Mouse (Mus musculus) ES-E14 (cell line): ENCODE data around the gene Twf2. TPM values are rescaled to one million over a fixed set of nuclear protein-coding genes. Genes with fewer than 3 reads are reported as not detected.

Experiments used
- DNase-seq: peaks from one replicate; pipeline ENCODE4 v3.0.0-alpha.2; 2013; ENCODE audit warnings: low read depth, low spot score
- H3K27ac ChIP-seq: 2 replicates; pipeline ENCODE4 v1.5.1; 2012; ENCODE audit warnings: low read depth, mild to moderate bottlenecking, low read length, moderate library complexity, mixed read lengths; ENCODE audit not compliant: poor library complexity, insufficient read depth, severe bottlenecking
- H3K36me3 ChIP-seq: 2 replicates; pipeline ENCODE4 v1.6.1; 2012; ENCODE audit warnings: mild to moderate bottlenecking, low read length, moderate library complexity, mixed read lengths; ENCODE audit not compliant: control insufficient read depth, poor library complexity, insufficient read depth, severe bottlenecking
- H3K4me1 ChIP-seq, 2 experiments: fragments of 150-350 bp in 1 of 2; sonication (generic) in 1 of 2; 2 replicates each; pipeline ENCODE4 v1.6.1; 2012; ENCODE audit warnings: low read length in 2 of 2, mild to moderate bottlenecking in 1 of 2, mixed read lengths in 1 of 2; ENCODE audit not compliant: control insufficient read depth in 2 of 2, insufficient read depth in 2 of 2, poor library complexity in 1 of 2
- H3K4me3 ChIP-seq, 2 experiments: fragments of 150-350 bp in 1 of 2; sonication (generic) in 1 of 2; 2 replicates each; pipeline ENCODE4 v1.5.1; 2012; ENCODE audit warnings: low read length in 2 of 2, low read depth in 1 of 2, mild to moderate bottlenecking in 1 of 2, mixed read lengths in 1 of 2; ENCODE audit not compliant: insufficient read depth in 1 of 2, poor library complexity in 1 of 2, severe bottlenecking in 1 of 2
- H3K9ac ChIP-seq: 2 replicates; pipeline ENCODE4 v1.6.1; 2012; ENCODE audit warnings: low read depth, mild to moderate bottlenecking, low read length, mixed read lengths; ENCODE audit not compliant: poor library complexity, insufficient read depth, severe bottlenecking
- H3K9me3 ChIP-seq: fragments of 150-350 bp; sonication (generic); 2 replicates; pipeline ENCODE4 v1.6.1; 2012; ENCODE audit warnings: low read depth, mild to moderate bottlenecking, low read length; ENCODE audit not compliant: control insufficient read depth, insufficient read depth
- CHD2 ChIP-seq: IDR thresholded peaks from 2 replicates; pipeline ENCODE4 v1.6.1; 2014; ENCODE audit warnings: mild to moderate bottlenecking, low read depth, low read length, inconsistent platforms
- HCFC1 ChIP-seq: IDR thresholded peaks from 2 replicates; pipeline ENCODE4 v1.6.1; 2012; ENCODE audit warnings: low read length, inconsistent platforms, borderline replicate concordance; ENCODE audit not compliant: insufficient read depth
- MAFK ChIP-seq: IDR thresholded peaks from 2 replicates; pipeline ENCODE4 v1.6.1; 2014; ENCODE audit warnings: mild to moderate bottlenecking, low read depth, low read length, inconsistent platforms; ENCODE audit not compliant: insufficient read depth
- ZC3H11A ChIP-seq: IDR thresholded peaks from 2 replicates; pipeline ENCODE4 v1.6.1; 2012; ENCODE audit warnings: low read depth, mild to moderate bottlenecking, inconsistent platforms, low read length, borderline replicate concordance
- ZNF384 ChIP-seq: IDR thresholded peaks from 2 replicates; pipeline ENCODE4 v1.6.1; 2012; ENCODE audit warnings: low read depth, low read length, inconsistent platforms
- in situ Hi-C, 2 experiments: fragments of 600-800 bp; cut with MboI; formaldehyde crosslinking; loops; one replicate each; pipeline ENCODE4 v1.15.1; 2025; ENCODE audit warnings: low sequenced_read_pairs in 2 of 2, inconsistent platforms in 1 of 2; ENCODE audit not compliant: unreplicated experiment in 2 of 2
- total RNA-seq: library from RNA; depleted of rRNA; stranded (reverse); fragments of 300-350 nt; gene quantifications from 2 replicates; pipeline ENCODE4 v1.2.3, GENCODE M21; 2012

Gene Twf2
- total RNA-seq, 1 experiment = 139 TPM

DNA sequence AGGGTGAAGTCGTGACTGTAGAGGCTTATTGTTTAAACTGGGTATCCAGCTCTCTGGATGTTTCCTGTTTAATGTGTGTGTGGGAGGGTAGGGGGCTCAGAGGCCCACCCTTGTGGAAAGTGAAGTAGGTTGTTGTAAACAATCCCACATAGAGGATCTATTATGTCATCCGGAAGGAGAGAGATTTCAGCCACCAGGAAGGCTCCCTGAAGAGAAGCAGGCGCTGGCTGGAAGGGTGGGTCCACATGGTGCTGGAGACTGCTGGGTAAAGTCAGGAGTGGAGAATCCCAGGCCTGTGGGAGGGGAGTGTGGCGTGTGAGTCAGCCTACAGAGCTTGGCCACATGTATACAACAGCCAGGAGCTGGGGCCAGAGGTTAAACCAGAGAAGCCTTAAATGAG is 47.3 kb downstream of the Twf2 start:
- no peak for DNase-seq

GRCm38 (mm10) chr9:106251066-106251465 is 48.2 kb downstream of the Twf2 start:
- Histone ChIP-seq H3K9ac (no peak overlapping the region), H3K4me3 (no peak overlapping the region), H3K27ac (no peak overlapping the region), H3K9me3 (no peaks in the 10 kb centered on the region), H3K36me3 (no peaks in the 10 kb centered on the region), H3K4me1 (peaks cover 0 to 3% of the 10 kb centered on the region in 2 experiments; a peak in 2 of 4 replicates)
- TF ChIP-seq ZNF384 = no peak
- no peak for TF ChIP-seq CHD2
- TF ChIP-seq MAFK = no peak
- no peak for TF ChIP-seq ZC3H11A
- no peak for DNase-seq
- in situ Hi-C loops = no loop called here

More for the DNA sequence above, 47.3 kb downstream of the Twf2 start:
- Histone ChIP-seq H3K4me1 (peaks cover 0 to 3% of the 10 kb centered on the region in 2 experiments; a peak in 2 of 4 replicates), H3K27ac (no peak overlapping the region), H3K36me3 (no peaks in the 10 kb centered on the region), H3K9ac (peak overlapping the region; percentile 32; the same call in 1 of the 2 replicates), H3K9me3 (no peaks in the 10 kb centered on the region), H3K4me3 (no peak overlapping the region)
- TF ChIP-seq CHD2 (no peak), ZNF384 (no peak), MAFK (no peak), HCFC1 (no peak), ZC3H11A (no peak)
- in situ Hi-C loops = no loop called here

DNA sequence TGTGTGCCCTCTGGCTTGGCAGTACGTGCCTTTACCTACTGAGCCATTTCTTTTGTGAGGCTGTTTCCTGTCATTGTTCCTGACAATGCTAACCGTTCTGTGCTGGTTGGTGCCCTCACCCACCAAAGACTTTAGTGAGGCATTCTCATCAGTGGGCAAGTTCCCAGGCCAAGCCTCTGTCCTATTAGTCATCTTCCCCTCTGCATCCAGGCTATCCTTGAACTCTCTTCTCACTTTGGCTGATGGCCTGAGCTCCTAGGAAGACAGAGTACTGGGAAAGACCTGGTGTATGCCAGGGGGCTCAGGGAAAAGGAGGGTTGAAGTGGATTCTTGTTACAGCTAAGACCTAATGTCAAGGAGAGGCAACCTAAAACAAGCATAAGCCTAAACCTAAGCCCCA is 51.1 kb downstream of the Twf2 start:
- Histone ChIP-seq H3K27ac (no peak overlapping the region), H3K9ac (no peak overlapping the region), H3K36me3 (no peaks in the 10 kb centered on the region), H3K9me3 (no peaks in the 10 kb centered on the region), H3K4me3 (no peak overlapping the region), H3K4me1 (peaks cover 0 to 3% of the 10 kb centered on the region in 2 experiments; a peak in 1 of 4 replicates)
- TF ChIP-seq MAFK = no peak
- TF ChIP-seq HCFC1 = no peak
- TF ChIP-seq ZNF384 = no peak
- TF ChIP-seq CHD2 = no peak
- TF ChIP-seq ZC3H11A = no peak
- in situ Hi-C loops = no loop called here
- DNase-seq = no peak

DNA sequence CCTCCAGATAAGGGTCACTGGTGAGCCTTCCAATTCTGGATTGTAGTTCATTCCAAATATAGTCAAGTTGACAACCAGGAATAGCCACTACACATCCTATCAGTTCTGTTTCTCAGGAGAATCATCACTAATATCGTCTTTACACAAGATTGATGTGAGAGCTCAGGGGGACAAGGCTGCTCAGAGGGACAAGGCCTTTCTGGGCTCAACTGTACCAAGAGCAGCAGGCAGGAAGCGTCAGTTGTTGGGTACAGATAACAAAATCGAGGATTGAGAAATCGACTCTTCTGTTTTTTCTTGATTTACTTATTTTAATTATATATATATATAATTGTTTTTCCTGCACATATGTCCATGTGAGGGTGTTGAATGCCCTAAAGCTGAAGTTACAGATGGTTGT is 55.5 kb downstream of the Twf2 start:
- no peaks in the 10 kb centered on the region for H3K36me3 ChIP-seq
- in situ Hi-C loops = no loop called here
- TF ChIP-seq HCFC1 (no peak), MAFK (no peak), CHD2 (no peak), ZNF384 (no peak), ZC3H11A (no peak)
- no peak overlapping the region for H3K27ac ChIP-seq
- no peaks in the 10 kb centered on the region for H3K9me3 ChIP-seq
- DNase-seq = no peak
- no peak overlapping the region for H3K9ac ChIP-seq
- no peaks in the 10 kb centered on the region for H3K4me1 ChIP-seq
- no peak overlapping the region for H3K4me3 ChIP-seq

- in situ Hi-C loops = no loop called here
- H3K36me3 ChIP-seq = no peaks in the 10 kb centered on the region
- H3K9ac ChIP-seq = no peak overlapping the region
- H3K4me3 ChIP-seq = no peak overlapping the region
- no peak overlapping the region for H3K27ac ChIP-seq
- no peaks in the 10 kb centered on the region for H3K4me1 ChIP-seq
- TF ChIP-seq ZNF384 (no peak), CHD2 (no peak)
- no peaks in the 10 kb centered on the region for H3K9me3 ChIP-seq
- no peak for DNase-seq
Measured at GRCm38 (mm10) chr9:106258990-106259389, 56.1 kb downstream of the Twf2 start.
